Mouse (Mus musculus) heart, adult 2 months (tissue): ENCODE results near the gene Apba2. TPM values are rescaled to one million over a fixed set of nuclear protein-coding genes. Genes with fewer than 3 reads are reported as not detected.

Experiments
- DNase-seq, 2 experiments: peaks; one replicate each; pipeline ENCODE4 v3.0.0; 2021
- H3K27ac ChIP-seq: fragments of 200-600 bp; 2 replicates; pipeline ENCODE4 v1.8.1; 2022
- H3K27me3 ChIP-seq: fragments of 200-500 bp; 2 replicates; pipeline ENCODE4 v1.6.1; 2012; ENCODE audit warnings: mild to moderate bottlenecking, low read length, inconsistent platforms, mixed read lengths; ENCODE audit not compliant: control insufficient read depth, insufficient read depth
- H3K36me3 ChIP-seq: fragments of 200-500 bp; 2 replicates; pipeline ENCODE4 v1.6.1; 2012; ENCODE audit warnings: low read length, inconsistent platforms; ENCODE audit not compliant: control insufficient read depth, insufficient read depth
- H3K4me1 ChIP-seq: fragments of 200-500 bp; 2 replicates; pipeline ENCODE4 v1.6.1; 2011; ENCODE audit warnings: low read length; ENCODE audit not compliant: control insufficient read depth, insufficient read depth
- H3K4me3 ChIP-seq: fragments of 200-600 bp; 2 replicates; pipeline ENCODE4 v1.8.1; 2022
- H3K79me2 ChIP-seq: fragments of 200-500 bp; replicated peaks from 2 replicates; pipeline ENCODE4 v1.6.1; 2012; ENCODE audit warnings: mild to moderate bottlenecking, inconsistent platforms, low read length, moderate library complexity, mixed read lengths; ENCODE audit not compliant: control insufficient read depth, insufficient read depth
- H3K9ac ChIP-seq: fragments of 200-500 bp; 2 replicates; pipeline ENCODE4 v1.6.1; 2012; ENCODE audit warnings: low read depth, mild to moderate bottlenecking, control low read depth, inconsistent platforms, low read length, mixed read lengths
- CTCF ChIP-seq: fragments of 200-600 bp; IDR thresholded peaks from 2 replicates; pipeline ENCODE4 v1.8.1; 2022; ENCODE audit warnings: antibody characterized with exemption, mild to moderate bottlenecking, moderate library complexity
- EP300 ChIP-seq: fragments of 200-500 bp; IDR thresholded peaks from 2 replicates; pipeline ENCODE4 v1.6.1; 2011; ENCODE audit warnings: low read depth, low read length, control low read depth; ENCODE audit not compliant: insufficient read depth
- POLR2A ChIP-seq: fragments of 200-500 bp; IDR thresholded peaks from 2 replicates; pipeline ENCODE4 v1.6.1; 2011; ENCODE audit warnings: mild to moderate bottlenecking, low read depth, low read length, control low read depth; ENCODE audit not compliant: insufficient read depth
- WGBS: fragments of 180-500 bp; shearing (Covaris S2); methylation state at CpG from one replicate; pipeline ENCODE4 v1.1.7; 2018; 5-methylcytosine and 5-hydroxymethylcytosine counted together
- intact Hi-C: fragments of 180-260 bp; cut with DNase I; formaldehyde crosslinking; loops from one replicate; pipeline ENCODE4 v1.15.1; 2025
- polyA plus RNA-seq: library from polyadenylated mRNA; depleted of rRNA; stranded (reverse); fragments of >200 nt; gene quantifications from 2 replicates; pipeline ENCODE4 v1.2.3, GENCODE M21; 2012
- total RNA-seq, 2 experiments: library from RNA; stranded (reverse); gene quantifications; 2 replicates each; pipeline ENCODE4 v1.2.3; 2021

Gene Apba2
- total and polyA plus RNA-seq, 3 experiments = 0.68 to 1.2 (median 0.90) TPM

DNA sequence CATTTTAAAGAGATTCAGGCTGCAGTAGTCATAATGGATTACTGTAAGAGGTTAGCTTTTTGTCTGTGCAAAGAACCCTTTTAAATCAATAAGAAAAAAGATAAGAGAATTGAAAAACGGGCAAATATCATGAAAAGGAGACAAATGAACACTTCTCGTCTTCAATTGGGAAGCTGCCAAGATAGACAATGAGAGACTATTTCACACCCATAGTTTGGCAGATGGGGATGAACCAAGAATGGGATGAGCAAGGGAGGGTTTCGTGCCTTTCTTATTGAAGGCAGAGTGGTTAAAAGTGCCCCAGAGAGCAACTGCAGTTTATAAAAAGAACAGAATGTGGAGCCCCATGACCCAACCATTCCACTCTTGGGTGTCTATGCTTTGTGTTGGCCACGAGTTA is 137.4 kb downstream of the Apba2 start:
- 57% methylated on average over 4 of the region's 4 CpGs for WGBS
- TF ChIP-seq CTCF (no peak), EP300 (no peak), POLR2A (no peak)
- H3K9ac ChIP-seq = no peak overlapping the region
- no peaks in the 10 kb centered on the region for H3K4me1 ChIP-seq
- H3K27ac ChIP-seq = no peak overlapping the region
- no peaks in the 10 kb centered on the region for H3K36me3 ChIP-seq
- no peaks in the 10 kb centered on the region for H3K79me2 ChIP-seq
- no peak for DNase-seq
- intact Hi-C loops = no loop called here
- H3K27me3 ChIP-seq = no peaks in the 10 kb centered on the region
- no peak overlapping the region for H3K4me3 ChIP-seq

DNA sequence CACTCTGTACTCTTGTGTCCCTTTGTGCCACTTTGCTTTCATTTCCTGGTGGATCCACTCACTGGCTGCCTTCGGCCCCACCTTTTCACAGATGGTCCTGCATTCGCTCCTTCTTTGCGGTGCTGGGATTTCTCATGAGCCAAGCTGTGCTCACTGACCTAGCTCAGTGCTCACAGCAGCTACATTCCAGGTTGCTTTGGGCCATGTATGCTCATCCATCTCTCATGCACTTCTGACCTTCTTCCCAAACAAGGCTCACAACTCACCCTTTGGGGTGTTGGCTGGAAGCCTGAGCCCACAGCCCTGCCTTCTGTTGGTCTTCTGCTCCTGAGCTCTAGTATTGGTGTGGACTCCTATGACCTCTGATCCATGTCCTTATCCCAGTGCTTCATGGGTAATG is 139.1 kb downstream of the Apba2 start:
- intact Hi-C loops = no loop called here
- no peak for DNase-seq
- no peaks in the 10 kb centered on the region for H3K27me3 ChIP-seq
- 80% methylated on average over 3 of the region's 3 CpGs for WGBS
- H3K27ac ChIP-seq = no peak overlapping the region
- TF ChIP-seq POLR2A (no peak), CTCF (no peak), EP300 (no peak)
- no peak overlapping the region for H3K4me3 ChIP-seq
- H3K36me3 ChIP-seq = no peaks in the 10 kb centered on the region
- no peaks in the 10 kb centered on the region for H3K4me1 ChIP-seq
- H3K9ac ChIP-seq = no peak overlapping the region
- H3K79me2 ChIP-seq = no peaks in the 10 kb centered on the region

DNA sequence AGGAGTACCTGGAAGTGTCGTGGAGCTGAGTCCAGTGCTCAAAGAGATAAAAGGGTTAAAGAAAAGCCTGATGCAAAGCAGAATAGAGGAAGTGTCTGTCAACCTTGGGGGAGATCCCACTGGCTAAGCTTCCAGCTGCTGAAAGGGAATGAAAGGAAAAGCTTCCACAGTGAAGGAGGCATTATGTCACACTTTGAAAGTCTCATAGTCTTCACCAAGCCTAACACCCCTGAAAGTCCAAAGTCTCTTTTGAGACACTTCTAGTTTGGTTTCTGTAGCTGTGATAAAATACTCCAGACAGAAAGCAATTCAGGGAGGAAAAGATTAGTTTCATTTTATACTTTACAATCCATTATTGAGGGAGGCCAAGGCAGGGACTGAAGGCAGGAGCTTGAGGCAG is 141.4 kb downstream of the Apba2 start:
- Histone ChIP-seq H3K27me3 (no peaks in the 10 kb centered on the region), H3K36me3 (no peaks in the 10 kb centered on the region), H3K9ac (no peak overlapping the region), H3K79me2 (no peaks in the 10 kb centered on the region), H3K27ac (no peak overlapping the region), H3K4me3 (no peak overlapping the region), H3K4me1 (no peaks in the 10 kb centered on the region)
- 13% methylated on average over 1 of the region's 1 CpGs for WGBS
- intact Hi-C loops = no loop called here
- no peak for DNase-seq
- TF ChIP-seq POLR2A (no peak), CTCF (no peak), EP300 (no peak)

DNA sequence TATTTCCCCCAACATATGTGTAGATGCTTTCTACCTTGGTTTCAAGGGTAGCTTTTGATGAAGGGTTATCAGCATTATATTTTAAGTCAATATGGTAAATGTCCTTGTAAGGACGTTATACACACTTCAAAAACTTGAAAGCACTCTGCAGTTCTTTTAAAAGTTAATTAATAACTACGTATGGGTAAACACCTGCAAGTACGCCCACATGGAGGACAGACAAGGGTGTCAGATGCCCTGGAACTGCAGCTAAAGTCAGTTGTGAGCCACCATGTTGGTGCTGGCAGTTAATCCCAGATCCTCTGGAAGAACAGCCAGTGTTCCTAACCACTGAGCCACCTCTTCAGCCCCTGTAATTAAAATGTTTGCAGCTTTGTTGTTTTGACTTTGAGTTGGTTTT is 144.0 kb downstream of the Apba2 start:
- no peaks in the 10 kb centered on the region for H3K4me1 ChIP-seq
- intact Hi-C loops = no loop called here
- WGBS = 75% methylated on average over 3 of the region's 3 CpGs
- no peak overlapping the region for H3K9ac ChIP-seq
- no peak overlapping the region for H3K27ac ChIP-seq
- H3K27me3 ChIP-seq = no peaks in the 10 kb centered on the region
- no peaks in the 10 kb centered on the region for H3K36me3 ChIP-seq
- TF ChIP-seq POLR2A (no peak), CTCF (no peak), EP300 (no peak)
- no peak overlapping the region for H3K4me3 ChIP-seq
- no peak for DNase-seq
- H3K79me2 ChIP-seq = no peaks in the 10 kb centered on the region

DNA sequence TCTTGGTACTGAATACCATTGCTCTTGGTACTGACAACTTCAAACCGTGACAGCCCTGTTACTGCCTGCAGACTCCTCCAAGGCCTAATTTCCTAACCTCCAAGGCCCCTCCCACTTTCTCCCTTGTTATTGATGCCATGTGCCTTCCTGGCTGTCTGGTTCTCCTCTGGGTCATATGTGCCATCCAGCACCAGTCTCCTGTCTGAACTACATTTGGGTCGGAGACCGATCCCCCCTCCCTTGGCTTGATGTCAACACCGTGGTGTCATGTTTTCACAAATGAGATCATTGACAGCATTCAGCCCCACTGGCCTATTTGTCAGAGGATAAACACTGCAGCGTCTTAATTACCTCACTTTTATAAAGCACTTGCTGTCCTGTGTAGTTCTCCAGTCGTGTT is 144.5 kb downstream of the Apba2 start:
- Histone ChIP-seq H3K79me2 (no peaks in the 10 kb centered on the region), H3K4me1 (no peaks in the 10 kb centered on the region), H3K27me3 (no peaks in the 10 kb centered on the region), H3K27ac (no peak overlapping the region), H3K4me3 (no peak overlapping the region), H3K36me3 (no peaks in the 10 kb centered on the region), H3K9ac (no peak overlapping the region)
- TF ChIP-seq CTCF (no peak), POLR2A (no peak), EP300 (no peak)
- DNase-seq = no peak
- WGBS = 73% methylated on average over 6 of the region's 6 CpGs
- intact Hi-C loops = no loop called here

DNA sequence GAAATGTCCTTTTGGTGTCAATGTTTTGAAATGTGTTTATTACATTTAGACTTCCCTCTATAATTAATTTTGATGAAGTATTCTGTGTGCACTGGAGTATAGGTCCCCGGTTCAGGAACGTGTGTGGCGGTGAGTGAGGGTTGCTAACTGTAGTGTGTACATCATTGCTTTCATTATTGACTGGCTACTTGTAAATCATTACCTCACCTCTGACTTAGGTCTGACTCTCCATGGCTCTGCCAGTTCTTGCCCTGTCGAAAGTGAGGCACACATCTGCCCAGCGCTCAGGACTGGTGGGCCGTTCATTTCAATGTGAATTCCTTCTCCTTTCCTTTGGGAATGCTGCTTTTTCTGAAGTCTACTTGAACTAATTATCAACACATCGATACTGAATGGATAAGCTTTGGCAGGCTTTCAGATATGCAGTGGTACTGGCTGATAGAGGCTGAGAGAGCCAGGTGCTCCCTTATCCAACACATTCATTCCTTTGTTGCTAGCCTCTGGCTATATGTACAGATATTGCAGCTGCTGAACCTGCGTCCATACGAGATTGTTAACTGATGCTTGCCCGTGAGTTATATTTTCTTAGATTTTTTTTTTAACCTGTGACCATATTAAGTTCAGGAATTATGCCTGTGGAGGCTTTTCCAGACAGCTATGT is 147.6 kb downstream of the Apba2 start:
- H3K27ac ChIP-seq = no peak overlapping the region
- TF ChIP-seq CTCF = no peak
- no peak for TF ChIP-seq EP300
- TF ChIP-seq POLR2A = no peak
- no peak overlapping the region for H3K9ac ChIP-seq
- H3K4me3 ChIP-seq = no peak overlapping the region
- H3K79me2 ChIP-seq = no peaks in the 10 kb centered on the region
- DNase-seq = no peak
- H3K4me1 ChIP-seq = no peaks in the 10 kb centered on the region
- H3K27me3 ChIP-seq = no peaks in the 10 kb centered on the region
- 81% methylated on average over 10 of the region's 10 CpGs for WGBS
- H3K36me3 ChIP-seq = no peaks in the 10 kb centered on the region
- intact Hi-C loops = no loop called here

DNA sequence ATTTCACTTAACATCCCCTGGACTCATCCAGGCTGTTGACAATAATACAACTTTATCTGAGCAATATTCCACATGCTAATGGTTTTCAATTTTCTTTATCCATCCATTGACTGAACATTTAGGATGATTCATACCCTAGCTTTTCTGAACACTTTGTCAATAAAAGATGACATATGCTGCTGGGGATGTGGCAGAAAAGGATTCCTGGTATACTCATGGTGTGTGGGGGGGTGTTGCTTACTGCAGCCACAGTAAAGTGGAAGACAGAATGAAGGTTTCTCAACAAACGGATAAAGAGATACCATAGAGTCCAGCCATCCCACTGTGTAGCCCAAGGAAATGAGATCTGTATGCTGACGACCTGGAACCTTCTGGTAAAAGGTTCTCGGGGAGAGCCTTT is 150.5 kb downstream of the Apba2 start:
- intact Hi-C loops = no loop called here
- WGBS = 58% methylated on average over 3 of the region's 3 CpGs
- DNase-seq = no peak
- H3K4me3 ChIP-seq = no peak overlapping the region
- H3K36me3 ChIP-seq = no peaks in the 10 kb centered on the region
- no peaks in the 10 kb centered on the region for H3K4me1 ChIP-seq
- H3K27me3 ChIP-seq = no peaks in the 10 kb centered on the region
- no peak overlapping the region for H3K9ac ChIP-seq
- H3K27ac ChIP-seq = no peak overlapping the region
- TF ChIP-seq EP300 (no peak), CTCF (no peak), POLR2A (no peak)
- H3K79me2 ChIP-seq = no peaks in the 10 kb centered on the region
